Mouse (Mus musculus) hindbrain, embryonic 15.5 days (tissue): Measurements from ENCODE around the gene Rgp1. TPM values are rescaled to one million over a fixed set of nuclear protein-coding genes. Genes with fewer than 3 reads are reported as not detected.

Experiments used
- ATAC-seq: fragments of 200-750 bp; cut with Nextera tagmentation; 2 replicates; pipeline ENCODE4 v1.8.0; 2017; ENCODE audit warnings: low read depth, moderate number of reproducible peaks, moderate TSS enrichment; ENCODE audit not compliant: low FRiP score
- H3K27ac ChIP-seq: fragments of 300-500 bp; sonication (generic); replicated peaks from 2 replicates; pipeline ENCODE4 v1.5.1; 2015; ENCODE audit warnings: mild to moderate bottlenecking, inconsistent platforms
- H3K27me3 ChIP-seq: fragments of 300-500 bp; sonication (generic); 2 replicates; pipeline ENCODE4 v1.6.1; 2015; ENCODE audit warnings: control low read depth, inconsistent platforms
- H3K36me3 ChIP-seq: fragments of 300-500 bp; sonication (generic); 2 replicates; pipeline ENCODE4 v1.6.1; 2015; ENCODE audit warnings: control low read depth, inconsistent platforms
- H3K4me1 ChIP-seq: fragments of 300-500 bp; sonication (generic); replicated peaks from 2 replicates; pipeline ENCODE4 v1.6.1; 2015; ENCODE audit warnings: control low read depth, inconsistent platforms
- H3K4me2 ChIP-seq: fragments of 300-500 bp; sonication (generic); 2 replicates; pipeline ENCODE4 v1.6.1; 2015; ENCODE audit warnings: moderate library complexity, mild to moderate bottlenecking, inconsistent platforms
- H3K4me3 ChIP-seq: fragments of 300-500 bp; sonication (generic); 2 replicates; pipeline ENCODE4 v1.5.1; 2015; ENCODE audit warnings: mild to moderate bottlenecking, inconsistent platforms
- H3K9ac ChIP-seq: fragments of 300-500 bp; sonication (generic); 2 replicates; pipeline ENCODE4 v1.6.1; 2015; ENCODE audit warnings: inconsistent platforms
- H3K9me3 ChIP-seq: fragments of 300-500 bp; sonication (generic); 2 replicates; pipeline ENCODE4 v1.6.1; 2016; ENCODE audit warnings: control low read depth, inconsistent platforms
- WGBS: fragments of 180-500 bp; shearing (Covaris S2); methylation state at CpG from one replicate; pipeline ENCODE4 v1.1.7; 2015; 5-methylcytosine and 5-hydroxymethylcytosine counted together
- polyA plus RNA-seq: library from polyadenylated mRNA; unstranded; fragments of >200 nt; fragmentation: Nextera tagmentation; extraction: Ambion mirVana; gene quantifications from 2 replicates; pipeline ENCODE4 v1.2.1, GENCODE M21; 2015

Gene Rgp1
- polyA plus RNA-seq, 1 experiment from 2014 or later = 22.8 TPM

DNA sequence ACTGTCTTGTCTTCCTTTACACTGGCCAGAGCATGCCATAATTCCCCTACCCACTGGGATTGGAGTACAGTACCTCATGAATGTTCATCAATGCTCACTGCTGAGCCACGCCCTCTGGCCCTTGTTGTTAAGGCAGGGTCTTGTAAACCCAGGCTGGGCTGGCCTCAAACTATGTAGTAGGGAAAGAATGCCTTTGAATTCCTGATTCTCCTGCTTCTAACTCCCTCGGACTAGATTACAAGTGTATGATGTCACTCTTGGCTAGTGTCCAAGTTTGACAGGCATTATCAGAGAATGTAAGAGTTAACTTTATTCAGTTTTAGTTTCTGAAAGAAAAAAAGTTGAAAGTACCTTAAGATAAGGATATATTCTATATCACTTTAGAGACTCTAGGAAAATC lies 14.3 kb upstream of the Rgp1 start:
- WGBS = 52% methylated on average over 2 of the region's 2 CpGs
- Histone ChIP-seq H3K27ac (no peak overlapping the region), H3K4me2 (no peak overlapping the region), H3K27me3 (no peaks in the 10 kb centered on the region), H3K36me3 (peaks cover 50% of the 10 kb centered on the region), H3K9ac (no peak overlapping the region), H3K4me1 (peaks cover 38% of the 10 kb centered on the region), H3K4me3 (no peak overlapping the region), H3K9me3 (no peaks in the 10 kb centered on the region)
- no peak for ATAC-seq

DNA sequence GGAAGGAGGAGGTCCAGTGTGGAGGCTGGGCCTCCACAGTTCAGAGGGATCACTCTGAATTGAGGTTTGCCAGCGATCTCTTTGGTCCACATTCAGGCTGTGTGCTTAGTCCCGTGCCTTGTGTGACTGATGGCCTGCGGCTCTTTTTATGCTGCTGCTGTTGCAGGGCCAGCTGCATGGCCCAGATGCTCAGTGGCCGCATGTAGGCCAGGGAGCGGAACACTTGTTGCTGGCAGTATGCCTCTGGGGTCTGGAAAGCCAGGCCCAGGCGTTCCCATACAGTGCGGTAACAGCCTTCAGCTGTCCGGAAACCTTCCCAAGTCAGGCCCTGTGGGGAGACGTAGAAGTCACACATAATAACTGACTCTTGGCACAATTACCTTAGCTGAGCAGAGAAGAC lies 11.4 kb upstream of the Rgp1 start:
- no peak overlapping the region for H3K4me2 ChIP-seq
- H3K4me3 ChIP-seq = no peak overlapping the region
- H3K36me3 ChIP-seq = peaks cover 79% of the 10 kb centered on the region
- H3K9me3 ChIP-seq = no peaks in the 10 kb centered on the region
- ATAC-seq = no peak
- 92% methylated on average over 9 of the region's 9 CpGs for WGBS
- no peak overlapping the region for H3K9ac ChIP-seq
- H3K4me1 ChIP-seq = peaks cover 14% of the 10 kb centered on the region
- H3K27me3 ChIP-seq = no peaks in the 10 kb centered on the region
- H3K27ac ChIP-seq = no peak overlapping the region

DNA sequence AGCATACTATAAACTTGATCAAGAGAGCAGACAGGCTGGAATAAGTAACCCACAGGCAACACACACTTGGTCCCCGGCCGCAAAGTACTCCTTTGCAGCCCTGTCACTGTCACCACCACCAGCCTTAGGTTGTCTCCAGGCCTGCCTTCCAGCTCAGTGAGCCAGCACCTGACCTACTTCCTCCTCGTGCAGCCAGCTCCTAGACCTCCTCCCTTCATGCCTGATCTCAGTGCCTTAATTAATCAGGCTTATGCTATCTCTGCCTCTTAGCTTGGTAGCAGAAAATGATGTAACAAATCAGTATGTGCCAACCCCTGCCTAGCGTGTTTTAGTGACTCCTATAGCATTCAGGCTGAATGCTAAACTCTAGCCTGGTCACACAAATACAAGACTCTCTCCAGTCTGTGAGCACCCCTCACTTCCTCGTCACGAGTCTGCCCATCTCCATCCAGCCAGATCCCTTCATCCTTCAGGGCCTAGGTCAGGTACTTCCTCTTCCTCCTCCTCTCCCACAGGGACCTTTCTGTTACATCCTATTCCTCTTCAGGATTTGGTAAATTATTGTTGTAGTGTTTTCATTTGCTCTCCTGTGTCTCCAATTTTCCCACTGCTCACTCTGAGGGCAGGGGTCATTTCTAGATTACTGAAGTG lies 7.0 kb upstream of the Rgp1 start:
- ATAC-seq = no peak
- peaks cover 19% of the 10 kb centered on the region for H3K4me1 ChIP-seq
- WGBS = 84% methylated on average over 6 of the region's 6 CpGs

DNA sequence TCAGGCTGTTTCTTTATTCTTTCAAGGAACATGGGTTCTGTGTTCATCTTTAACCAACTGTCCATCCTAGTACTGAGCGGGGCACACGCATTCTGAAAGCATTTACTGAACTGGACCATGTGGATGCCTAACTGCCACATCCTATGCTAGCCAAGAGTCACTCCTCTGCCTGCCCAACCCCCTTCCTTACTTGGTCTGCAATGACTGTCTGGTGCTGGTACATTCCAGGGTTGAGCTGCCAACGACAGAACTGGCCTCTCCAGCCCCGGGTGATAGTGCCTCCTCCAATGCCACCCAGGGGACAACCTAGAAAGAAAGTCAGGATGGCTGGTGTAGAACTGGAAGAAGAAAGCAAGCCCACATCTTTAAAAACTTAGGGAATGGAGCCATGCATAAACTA lies 5.0 kb upstream of the Rgp1 start:
- peaks cover 50% of the 10 kb centered on the region for H3K36me3 ChIP-seq

More for the DNA sequence above, 7.0 kb upstream of the Rgp1 start:
- H3K27me3 ChIP-seq = no peaks in the 10 kb centered on the region
- H3K36me3 ChIP-seq = peaks cover 71% of the 10 kb centered on the region
- no peak overlapping the region for H3K9ac ChIP-seq
- no peak overlapping the region for H3K4me3 ChIP-seq
- no peak overlapping the region for H3K4me2 ChIP-seq
- H3K27ac ChIP-seq = no peak overlapping the region
- H3K9me3 ChIP-seq = no peaks in the 10 kb centered on the region

DNA sequence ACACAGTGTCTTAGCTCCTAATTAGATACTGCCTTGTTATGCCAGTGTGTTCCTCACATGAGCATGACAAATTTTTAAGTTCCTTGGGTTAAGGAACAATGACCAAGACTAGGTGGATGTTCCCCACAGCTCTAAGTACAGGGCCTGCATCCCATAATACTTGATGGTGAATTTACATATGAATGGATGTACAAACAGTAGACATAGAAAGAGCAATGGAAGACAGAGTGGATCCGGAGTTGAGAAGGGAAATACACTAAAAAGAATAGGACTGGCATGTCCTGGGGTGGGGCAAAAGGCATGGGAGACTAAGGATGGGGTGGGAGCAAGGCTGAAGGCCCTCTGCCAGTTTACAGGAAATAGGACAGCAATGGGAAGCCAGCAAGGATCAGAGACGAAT lies 3.2 kb upstream of the Rgp1 start:
- Histone ChIP-seq H3K9ac (no peak overlapping the region), H3K4me2 (peak overlapping the region; percentile 96), H3K9me3 (no peaks in the 10 kb centered on the region), H3K36me3 (peaks cover 35% of the 10 kb centered on the region), H3K4me1 (peaks cover 48% of the 10 kb centered on the region), H3K4me3 (peak overlapping the region; percentile 11; the same call in 1 of the 2 replicates), H3K27ac (no peak overlapping the region), H3K27me3 (no peaks in the 10 kb centered on the region)
- no peak for ATAC-seq
- WGBS = 43% methylated on average over 2 of the region's 2 CpGs

More for the DNA sequence above, 5.0 kb upstream of the Rgp1 start:
- H3K4me1 ChIP-seq = peaks cover 36% of the 10 kb centered on the region
- ATAC-seq = no peak
- H3K4me2 ChIP-seq = no peak overlapping the region
- no peaks in the 10 kb centered on the region for H3K9me3 ChIP-seq
- no peak overlapping the region for H3K9ac ChIP-seq
- no peak overlapping the region for H3K4me3 ChIP-seq
- 92% methylated on average over 4 of the region's 4 CpGs for WGBS
- no peak overlapping the region for H3K27ac ChIP-seq
- no peaks in the 10 kb centered on the region for H3K27me3 ChIP-seq

DNA sequence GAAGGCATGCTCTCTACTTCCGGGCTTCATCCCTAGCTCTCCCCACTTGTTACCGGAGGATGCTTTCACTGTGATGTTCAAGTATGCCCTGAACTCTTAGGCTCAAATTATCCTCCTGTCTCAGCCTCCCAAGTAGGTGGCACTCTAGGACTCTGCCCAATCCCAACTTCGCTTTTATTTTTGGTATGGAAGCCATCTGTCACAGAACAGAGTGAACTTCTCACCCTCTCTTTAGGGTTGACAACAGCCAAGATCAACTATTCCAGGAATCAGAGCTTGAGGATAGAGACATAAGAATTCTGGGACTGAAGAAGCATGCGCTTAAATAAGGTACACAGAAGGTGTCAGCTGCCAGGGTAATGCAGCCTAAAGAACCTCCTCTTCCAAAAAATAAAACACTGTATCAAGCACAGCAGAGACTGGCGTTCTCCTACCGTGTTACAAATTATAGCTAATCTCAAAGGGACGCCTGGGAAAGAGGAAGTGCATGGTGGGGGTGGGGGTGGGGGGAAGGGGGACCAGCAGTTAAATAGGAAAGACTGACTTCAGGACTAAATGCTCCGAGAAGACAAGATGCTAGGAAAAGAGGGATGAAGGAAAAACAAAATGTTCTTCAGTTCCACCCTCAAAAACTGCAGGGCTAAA lies 1.2 kb upstream of the Rgp1 start:
- no peak overlapping the region for H3K27ac ChIP-seq
- no peaks in the 10 kb centered on the region for H3K9me3 ChIP-seq
- H3K27me3 ChIP-seq = no peaks in the 10 kb centered on the region
- 46% methylated on average over 8 of the region's 8 CpGs for WGBS
- H3K4me2 ChIP-seq = peak overlapping the region; percentile 96
- no peak for ATAC-seq
- peaks cover 33% of the 10 kb centered on the region for H3K36me3 ChIP-seq
- H3K4me1 ChIP-seq = peaks cover 49% of the 10 kb centered on the region
- H3K4me3 ChIP-seq = peak overlapping the region; percentile 88
- peak overlapping the region; percentile 90 for H3K9ac ChIP-seq

DNA sequence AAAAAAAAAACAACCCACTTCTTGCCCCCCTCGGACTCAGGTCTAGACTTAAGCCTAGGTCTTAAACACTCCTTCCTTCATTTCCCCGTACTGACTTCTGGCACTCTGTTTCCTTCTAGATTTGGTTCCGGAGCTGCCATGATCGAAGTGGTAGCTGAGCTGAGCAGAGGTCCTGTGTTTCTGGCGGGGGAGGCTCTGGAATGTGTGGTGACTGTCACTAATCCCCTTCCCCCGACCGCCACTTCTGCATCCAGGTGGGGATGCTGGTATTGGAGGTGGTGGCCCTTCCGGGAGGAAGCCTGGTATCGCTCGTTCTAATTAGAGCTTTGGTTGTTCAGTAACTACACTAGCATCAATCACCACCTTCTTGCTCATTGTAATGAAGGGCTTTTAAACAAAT lies 741 bp downstream of the Rgp1 start:
- Histone ChIP-seq H3K27ac (peak overlapping the region; percentile 88), H3K4me1 (peaks cover 49% of the 10 kb centered on the region), H3K9me3 (no peaks in the 10 kb centered on the region), H3K36me3 (peaks cover 35% of the 10 kb centered on the region), H3K4me2 (peak overlapping the region; percentile 96), H3K27me3 (no peaks in the 10 kb centered on the region), H3K9ac (peak overlapping the region; percentile 90), H3K4me3 (peak overlapping the region; percentile 88)
- 7% methylated on average over 10 of the region's 10 CpGs for WGBS
- ATAC-seq = no peak

DNA sequence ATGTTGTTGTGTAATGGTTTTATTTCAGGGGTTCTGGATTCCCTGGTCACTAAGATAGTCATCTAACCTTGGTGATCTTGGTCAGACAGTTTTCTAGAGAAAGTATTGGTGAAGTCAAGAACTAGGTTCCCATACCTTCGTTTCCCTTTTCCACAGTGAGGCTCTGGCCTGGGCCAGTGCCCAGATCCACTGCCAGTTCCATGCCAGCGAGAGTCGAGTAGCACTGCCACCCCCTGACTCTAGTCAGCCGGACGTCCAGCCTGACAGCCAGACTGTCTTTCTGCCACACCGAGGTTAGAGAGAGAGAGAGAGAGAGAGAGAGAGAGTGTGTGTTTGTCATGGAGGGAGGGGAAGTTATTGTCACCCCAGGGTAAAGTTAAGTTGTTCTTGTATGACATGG lies 1.2 kb downstream of the Rgp1 start:
- peak overlapping the region; percentile 96 for H3K4me2 ChIP-seq
- no peaks in the 10 kb centered on the region for H3K27me3 ChIP-seq
- no peak overlapping the region for H3K27ac ChIP-seq
- H3K4me3 ChIP-seq = peak overlapping the region; percentile 88
- peaks cover 39% of the 10 kb centered on the region for H3K36me3 ChIP-seq
- 77% methylated on average over 6 of the region's 6 CpGs for WGBS
- no peak for ATAC-seq
- H3K9me3 ChIP-seq = no peaks in the 10 kb centered on the region
- peaks cover 47% of the 10 kb centered on the region for H3K4me1 ChIP-seq
- H3K9ac ChIP-seq = peak overlapping the region; percentile 90

DNA sequence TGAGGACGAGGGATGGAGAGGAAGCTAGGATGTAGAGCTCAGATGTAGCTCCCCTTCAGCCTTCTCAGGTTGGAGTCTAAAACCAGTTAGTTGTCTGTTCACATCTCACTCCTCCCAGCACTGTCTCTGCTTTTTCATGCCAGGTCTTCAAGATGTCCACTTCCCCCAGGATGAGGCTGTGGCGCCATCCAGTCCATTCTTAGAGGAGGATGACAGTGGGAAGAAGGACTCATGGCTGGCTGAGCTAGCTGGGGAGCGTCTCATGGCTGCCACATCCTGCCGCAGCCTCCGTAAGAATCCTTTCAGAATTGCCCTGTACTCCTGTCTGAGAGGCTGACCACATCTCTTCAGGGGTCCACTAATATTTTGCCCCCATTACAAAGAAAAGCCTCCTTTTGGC lies 2.2 kb downstream of the Rgp1 start:
- no peak overlapping the region for H3K4me2 ChIP-seq
- no peak overlapping the region for H3K9ac ChIP-seq
- no peak overlapping the region for H3K27ac ChIP-seq
- H3K27me3 ChIP-seq = no peaks in the 10 kb centered on the region
- 91% methylated on average over 5 of the region's 5 CpGs for WGBS
- ATAC-seq = no peak
- peaks cover 38% of the 10 kb centered on the region for H3K4me1 ChIP-seq
- H3K36me3 ChIP-seq = peaks cover 39% of the 10 kb centered on the region
- H3K4me3 ChIP-seq = no peak overlapping the region
- H3K9me3 ChIP-seq = no peaks in the 10 kb centered on the region

DNA sequence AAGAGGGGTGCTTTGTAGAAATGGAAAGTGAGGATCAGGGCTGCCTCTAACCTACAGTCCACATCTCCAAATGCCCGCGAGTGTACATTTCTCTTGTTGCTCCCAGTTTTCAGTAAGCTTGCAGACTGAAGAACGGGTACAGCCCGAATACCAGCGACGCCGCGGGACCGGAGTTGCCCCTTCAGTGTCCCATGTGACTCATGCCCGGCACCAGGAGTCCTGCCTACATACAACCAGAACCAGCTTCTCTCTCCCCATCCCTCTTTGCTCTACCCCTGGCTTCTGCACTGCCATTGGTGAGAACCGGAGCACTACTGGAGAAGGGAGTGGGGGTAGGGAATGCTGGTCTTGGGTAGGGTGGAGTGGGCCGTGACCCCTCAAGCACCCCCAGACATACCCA lies 2.9 kb downstream of the Rgp1 start:
- 97% methylated on average over 12 of the region's 12 CpGs for WGBS
- Histone ChIP-seq H3K4me3 (no peak overlapping the region), H3K9ac (no peak overlapping the region), H3K27ac (no peak overlapping the region), H3K36me3 (peaks cover 39% of the 10 kb centered on the region), H3K4me2 (no peak overlapping the region), H3K9me3 (no peaks in the 10 kb centered on the region), H3K4me1 (peaks cover 31% of the 10 kb centered on the region), H3K27me3 (no peaks in the 10 kb centered on the region)
- ATAC-seq = no peak

DNA sequence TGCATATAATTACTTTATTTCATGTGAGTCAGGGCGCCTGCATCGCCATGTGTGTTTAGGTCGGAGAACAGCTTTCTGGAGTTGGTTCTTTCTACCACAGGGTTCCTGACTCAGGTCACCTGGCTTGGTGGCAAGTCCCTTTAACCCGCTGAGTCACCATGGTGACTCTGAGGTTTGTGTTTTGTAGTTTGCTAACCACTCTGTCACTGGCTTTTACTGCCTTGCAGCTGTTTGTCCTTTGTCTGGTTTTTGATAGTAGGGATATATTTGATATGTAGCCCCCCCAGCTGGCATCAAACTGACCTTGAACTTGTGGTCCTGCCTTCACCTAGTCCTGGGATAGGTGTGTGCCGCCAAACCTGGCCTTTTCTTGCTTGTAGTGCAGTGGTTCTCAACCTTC lies 3.7 kb downstream of the Rgp1 start:
- no peak overlapping the region for H3K27ac ChIP-seq
- ATAC-seq = no peak
- H3K9ac ChIP-seq = no peak overlapping the region
- no peaks in the 10 kb centered on the region for H3K9me3 ChIP-seq
- no peak overlapping the region for H3K4me2 ChIP-seq
- peaks cover 22% of the 10 kb centered on the region for H3K4me1 ChIP-seq
- WGBS = 91% methylated on average over 5 of the region's 5 CpGs
- no peak overlapping the region for H3K4me3 ChIP-seq
- H3K27me3 ChIP-seq = no peaks in the 10 kb centered on the region
- peaks cover 39% of the 10 kb centered on the region for H3K36me3 ChIP-seq

DNA sequence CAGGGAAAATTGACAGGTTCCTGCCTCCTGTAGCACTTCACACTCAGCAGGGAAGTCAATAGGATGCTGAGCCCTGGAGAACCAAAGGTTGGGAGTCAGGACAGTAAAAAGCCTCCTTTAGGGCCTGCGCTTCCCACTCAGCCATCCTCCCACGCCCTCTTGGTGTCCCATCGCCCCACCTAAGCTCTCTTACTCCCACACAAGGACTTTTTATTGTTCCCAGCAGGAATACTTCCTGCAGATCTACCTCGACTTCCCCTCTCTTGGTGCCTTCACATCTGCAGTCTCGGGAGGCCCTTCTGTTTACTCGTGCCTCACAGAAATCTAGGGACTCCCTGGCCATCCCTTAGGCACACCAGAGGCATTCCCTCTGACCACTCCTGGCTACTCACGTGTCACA lies 4.9 kb downstream of the Rgp1 start:
- H3K36me3 ChIP-seq = peaks cover 39% of the 10 kb centered on the region
- ATAC-seq = no peak
- H3K4me1 ChIP-seq = peaks cover 13% of the 10 kb centered on the region
- H3K27ac ChIP-seq = no peak overlapping the region
- no peak overlapping the region for H3K4me3 ChIP-seq
- H3K4me2 ChIP-seq = no peak overlapping the region
- H3K27me3 ChIP-seq = no peaks in the 10 kb centered on the region
- H3K9me3 ChIP-seq = no peaks in the 10 kb centered on the region
- WGBS = 73% methylated on average over 7 of the region's 7 CpGs
- no peak overlapping the region for H3K9ac ChIP-seq
